Mouse (Mus musculus) forebrain, embryonic 14.5 days (tissue): ENCODE results near the gene Hpgd. TPM values are rescaled to one million over a fixed set of nuclear protein-coding genes. Genes with fewer than 3 reads are reported as not detected.
"Not testable (repeated sequence)": the region's sequence is repeated elsewhere in the genome, so short reads cannot be mapped to it uniquely, and the experiment has no call there.

ENCODE experiments used
- ATAC-seq: fragments of 200-750 bp; cut with Nextera tagmentation; 2 replicates; pipeline ENCODE4 v1.8.0; 2017; ENCODE audit warnings: mild to moderate bottlenecking, moderate library complexity
- DNase-seq: peaks from one replicate; pipeline ENCODE4 v3.0.0-alpha.2; 2015; ENCODE audit warnings: low spot score
- H3K27ac ChIP-seq: fragments of 300-500 bp; sonication (generic); 2 replicates; pipeline ENCODE4 v1.5.1; 2014; ENCODE audit warnings: low read depth, mild to moderate bottlenecking, control low read depth, low read length, moderate library complexity
- H3K27me3 ChIP-seq: fragments of 300-500 bp; sonication (generic); replicated peaks from 2 replicates; pipeline ENCODE4 v1.6.1; 2014; ENCODE audit warnings: low read length, control low read depth, mixed read lengths; ENCODE audit not compliant: control insufficient read depth, insufficient read depth
- H3K36me3 ChIP-seq: fragments of 300-500 bp; sonication (generic); 2 replicates; pipeline ENCODE4 v1.6.1; 2014; ENCODE audit warnings: low read length, control low read depth; ENCODE audit not compliant: control insufficient read depth, insufficient read depth
- H3K4me1 ChIP-seq: fragments of 300-500 bp; sonication (generic); 2 replicates; pipeline ENCODE4 v1.6.1; 2014; ENCODE audit warnings: antibody characterized with exemption, low read length, control low read depth; ENCODE audit not compliant: control insufficient read depth, insufficient read depth
- H3K4me2 ChIP-seq: fragments of 300-500 bp; sonication (generic); 2 replicates; pipeline ENCODE4 v1.6.1; 2014; ENCODE audit warnings: mild to moderate bottlenecking, control low read depth, low read length
- H3K4me3 ChIP-seq: fragments of 300-500 bp; sonication (generic); 2 replicates; pipeline ENCODE4 v1.5.1; 2014; ENCODE audit warnings: low read depth, low read length, control low read depth
- H3K9ac ChIP-seq: fragments of 300-500 bp; sonication (generic); 2 replicates; pipeline ENCODE4 v1.6.1; 2014; ENCODE audit warnings: mild to moderate bottlenecking, low read length, control low read depth, moderate library complexity
- H3K9me3 ChIP-seq: fragments of 300-500 bp; sonication (generic); replicated peaks from 2 replicates; pipeline ENCODE4 v1.6.1; 2016; ENCODE audit warnings: low read length, control low read depth, mixed read lengths; ENCODE audit not compliant: control insufficient read depth
- WGBS: fragments of 180-500 bp; shearing (Covaris S2); extraction: QIAGEN DNeasy Blood & Tissue Kit; methylation state at CpG from one replicate; pipeline ENCODE4 v1.1.7; 2014; 5-methylcytosine and 5-hydroxymethylcytosine counted together
- polyA plus RNA-seq: library from polyadenylated mRNA; unstranded; fragments of >200 nt; fragmentation: Nextera tagmentation; extraction: Ambion mirVana; gene quantifications from 2 replicates; pipeline ENCODE4 v1.2.1, GENCODE M21; 2014

Gene Hpgd
- polyA plus RNA-seq, 1 experiment from 2014 or later: 4.7 TPM

DNA sequence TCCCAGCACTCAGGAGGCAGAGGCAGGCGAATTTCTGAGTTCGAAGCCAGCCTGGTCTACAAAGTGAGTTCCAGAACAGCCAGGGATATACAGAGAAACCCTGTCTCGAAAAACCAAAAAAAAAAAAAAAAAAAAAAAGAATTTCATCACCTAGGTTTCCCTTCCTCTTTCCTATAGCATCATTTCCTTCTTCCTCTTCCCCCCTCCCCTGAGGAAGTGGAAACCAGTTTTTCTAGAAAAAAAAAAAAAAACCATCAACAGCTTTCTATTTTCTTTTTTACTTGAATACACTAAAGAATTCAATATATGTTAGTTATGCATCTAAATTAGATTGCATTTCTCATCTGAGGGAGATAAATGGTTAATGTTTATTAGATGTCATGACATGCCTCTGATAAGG lies 6.9 kb downstream of the Hpgd start:
- not testable (repeated sequence) for H3K9me3 ChIP-seq, H3K27ac ChIP-seq, H3K4me1 ChIP-seq, H3K36me3 ChIP-seq, DNase-seq, H3K9ac ChIP-seq, H3K4me2 ChIP-seq, ATAC-seq, H3K27me3 ChIP-seq, H3K4me3 ChIP-seq
- WGBS: 97% methylated on average over 3 of the region's 3 CpGs

DNA sequence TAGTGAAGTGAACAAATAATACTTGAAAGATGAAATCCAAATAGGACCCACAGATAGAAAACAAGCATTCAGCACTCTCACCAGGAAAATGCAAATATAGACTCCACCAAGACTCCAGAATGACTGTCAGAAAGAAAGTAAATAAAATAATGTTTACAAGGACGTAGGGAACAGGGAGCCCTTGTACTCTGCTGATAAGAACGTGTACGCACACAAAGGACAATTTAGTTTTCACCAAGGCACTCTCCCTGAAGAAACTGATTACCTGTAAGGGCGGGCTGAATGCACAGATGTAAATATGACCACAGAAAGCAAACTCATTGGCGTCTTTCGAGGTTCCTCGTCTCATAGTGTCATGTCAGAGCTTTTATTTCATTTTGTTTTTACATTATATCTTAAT lies 10.2 kb downstream of the Hpgd start:
- H3K27me3 ChIP-seq: no peaks in the 10 kb centered on the region
- WGBS: 83% methylated on average over 7 of the region's 7 CpGs
- H3K4me1 ChIP-seq: no peaks in the 10 kb centered on the region
- H3K36me3 ChIP-seq: no peaks in the 10 kb centered on the region
- H3K9ac ChIP-seq: no peak overlapping the region
- no peak overlapping the region for H3K4me3 ChIP-seq
- no peaks in the 10 kb centered on the region for H3K9me3 ChIP-seq
- DNase-seq (no peak), ATAC-seq (no peak)
- H3K27ac ChIP-seq: no peak overlapping the region
- H3K4me2 ChIP-seq: no peak overlapping the region

DNA sequence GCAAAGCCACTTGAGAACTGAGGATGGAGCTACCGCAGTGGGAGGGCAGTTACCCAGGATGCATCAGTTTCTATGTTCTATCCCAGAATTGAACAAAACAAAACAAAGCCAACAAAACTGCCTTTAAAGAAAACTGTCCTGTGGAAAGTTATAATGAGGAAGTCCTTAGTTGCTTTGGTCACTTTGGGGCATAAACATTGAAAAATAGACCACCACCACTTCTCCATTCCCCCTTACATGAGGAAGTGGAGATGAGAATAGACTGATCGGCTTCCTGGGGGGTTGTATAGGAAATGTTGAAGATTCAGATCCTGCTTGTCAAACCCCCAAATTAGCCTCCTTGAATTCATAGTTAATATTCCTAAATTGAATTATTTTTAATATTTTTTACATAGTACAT lies 19.2 kb downstream of the Hpgd start:
- Histone ChIP-seq H3K9me3 (no peaks in the 10 kb centered on the region), H3K27ac (no peak overlapping the region), H3K4me1 (no peaks in the 10 kb centered on the region), H3K27me3 (no peaks in the 10 kb centered on the region), H3K9ac (no peak overlapping the region), H3K36me3 (no peaks in the 10 kb centered on the region), H3K4me2 (no peak overlapping the region), H3K4me3 (no peak overlapping the region)
- DNase-seq: no peak
- 92% methylated on average over 2 of the region's 2 CpGs for WGBS
- ATAC-seq: no peak

DNA sequence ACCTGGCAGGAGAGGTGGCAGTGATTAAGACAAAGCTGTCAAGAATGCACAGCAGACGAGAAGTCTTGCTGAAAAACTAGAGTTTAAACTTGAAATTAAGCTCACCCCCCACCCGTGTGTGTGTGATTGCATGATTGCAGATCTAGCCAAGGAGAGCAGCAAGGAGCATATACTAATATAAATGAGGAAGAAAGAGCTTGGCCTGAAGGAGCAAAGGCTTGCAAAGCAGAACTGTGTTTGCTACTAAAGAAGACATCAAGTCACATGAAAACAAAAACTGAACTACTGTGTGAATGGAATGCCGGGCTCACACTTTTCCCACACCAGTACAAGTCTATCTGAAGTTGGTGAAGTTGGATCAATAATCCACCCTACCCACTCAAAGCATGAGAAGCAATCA lies 20.8 kb downstream of the Hpgd start:
- Histone ChIP-seq H3K36me3 (no peaks in the 10 kb centered on the region), H3K4me3 (no peak overlapping the region), H3K9ac (no peak overlapping the region), H3K27me3 (no peaks in the 10 kb centered on the region), H3K4me2 (no peak overlapping the region), H3K27ac (no peak overlapping the region), H3K4me1 (no peaks in the 10 kb centered on the region), H3K9me3 (no peaks in the 10 kb centered on the region)
- no peak for DNase-seq
- 90% methylated on average over 3 of the region's 3 CpGs for WGBS
- ATAC-seq: no peak

DNA sequence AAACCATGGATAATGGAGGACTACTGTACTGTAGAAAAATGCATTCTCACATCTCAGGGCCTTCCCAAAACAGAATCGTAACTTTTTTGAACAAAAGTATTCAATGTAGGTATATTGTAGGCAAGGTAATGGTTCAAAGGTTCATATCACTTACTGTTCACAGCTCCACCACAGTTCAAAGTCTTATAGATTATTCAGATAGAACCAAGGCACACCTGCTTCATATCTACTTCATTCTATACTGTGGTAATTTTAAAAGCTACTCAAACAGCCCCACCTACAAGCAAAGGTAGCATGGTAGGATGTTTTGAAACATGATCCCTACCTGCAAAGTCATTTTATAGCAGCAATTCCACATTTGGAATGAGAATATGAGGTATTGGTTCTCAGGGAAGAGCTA lies 28.9 kb downstream of the Hpgd start:
- no peak for ATAC-seq

DNA sequence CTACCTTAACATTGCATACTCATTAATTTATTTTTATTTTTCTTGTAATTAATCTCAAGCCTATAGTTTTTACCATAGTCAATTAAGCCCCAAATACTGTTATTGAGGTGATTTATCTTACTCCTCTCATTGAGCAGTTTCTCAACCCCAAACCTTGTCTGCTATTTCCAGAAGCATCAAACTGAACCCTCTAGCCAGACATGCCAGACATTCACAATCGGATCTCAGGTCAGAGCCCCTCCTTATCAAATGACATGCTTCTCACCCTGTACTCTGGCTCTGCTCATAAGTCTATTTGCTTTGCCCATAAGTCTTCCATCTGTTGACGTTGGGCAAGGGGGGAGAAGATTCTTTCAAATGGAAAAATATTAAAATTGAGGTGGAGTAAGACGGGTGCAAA lies 33.3 kb downstream of the Hpgd start:
- ATAC-seq: no peak
- Histone ChIP-seq H3K36me3 (no peaks in the 10 kb centered on the region), H3K9me3 (no peaks in the 10 kb centered on the region), H3K9ac (no peak overlapping the region), H3K4me3 (no peak overlapping the region), H3K27me3 (no peaks in the 10 kb centered on the region), H3K4me2 (no peak overlapping the region), H3K27ac (no peak overlapping the region), H3K4me1 (no peaks in the 10 kb centered on the region)
- no peak for DNase-seq
- 81% methylated on average over 3 of the region's 3 CpGs for WGBS

More for the DNA sequence above, 28.9 kb downstream of the Hpgd start:
- H3K27me3 ChIP-seq: no peaks in the 10 kb centered on the region
- no peak overlapping the region for H3K4me3 ChIP-seq
- H3K27ac ChIP-seq: no peak overlapping the region
- no peaks in the 10 kb centered on the region for H3K4me1 ChIP-seq
- no peak for DNase-seq
- H3K4me2 ChIP-seq: no peak overlapping the region
- H3K9ac ChIP-seq: no peak overlapping the region
- H3K36me3 ChIP-seq: no peaks in the 10 kb centered on the region
- 93% methylated on average over 1 of the region's 1 CpGs for WGBS
- no peaks in the 10 kb centered on the region for H3K9me3 ChIP-seq

DNA sequence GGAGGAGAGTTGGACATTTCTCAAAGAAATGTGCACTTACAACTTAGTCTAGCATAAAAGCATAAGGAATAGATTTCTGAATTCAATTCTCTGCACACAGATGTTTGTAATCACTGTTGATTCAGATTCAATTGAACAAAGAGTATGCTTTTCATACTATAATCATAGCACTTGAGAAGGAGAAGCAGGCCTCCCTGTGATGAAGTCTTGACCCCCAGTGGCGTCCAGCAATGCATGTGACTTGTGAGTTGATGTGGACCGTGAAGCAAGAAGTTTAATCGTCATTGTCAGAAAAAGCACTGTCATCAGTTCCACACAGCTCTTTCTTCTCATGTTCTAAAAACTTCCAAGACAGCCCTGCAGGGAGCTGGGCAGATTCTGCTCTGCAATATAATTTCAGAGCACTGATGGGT lies 33.8 kb downstream of the Hpgd start:
- no peak for DNase-seq
- Histone ChIP-seq H3K9ac (no peak overlapping the region), H3K27me3 (no peaks in the 10 kb centered on the region), H3K36me3 (no peaks in the 10 kb centered on the region), H3K4me3 (no peak overlapping the region), H3K27ac (no peak overlapping the region), H3K4me2 (no peak overlapping the region), H3K4me1 (no peaks in the 10 kb centered on the region), H3K9me3 (no peaks in the 10 kb centered on the region)
- 81% methylated on average over 3 of the region's 3 CpGs for WGBS
- ATAC-seq: no peak

DNA sequence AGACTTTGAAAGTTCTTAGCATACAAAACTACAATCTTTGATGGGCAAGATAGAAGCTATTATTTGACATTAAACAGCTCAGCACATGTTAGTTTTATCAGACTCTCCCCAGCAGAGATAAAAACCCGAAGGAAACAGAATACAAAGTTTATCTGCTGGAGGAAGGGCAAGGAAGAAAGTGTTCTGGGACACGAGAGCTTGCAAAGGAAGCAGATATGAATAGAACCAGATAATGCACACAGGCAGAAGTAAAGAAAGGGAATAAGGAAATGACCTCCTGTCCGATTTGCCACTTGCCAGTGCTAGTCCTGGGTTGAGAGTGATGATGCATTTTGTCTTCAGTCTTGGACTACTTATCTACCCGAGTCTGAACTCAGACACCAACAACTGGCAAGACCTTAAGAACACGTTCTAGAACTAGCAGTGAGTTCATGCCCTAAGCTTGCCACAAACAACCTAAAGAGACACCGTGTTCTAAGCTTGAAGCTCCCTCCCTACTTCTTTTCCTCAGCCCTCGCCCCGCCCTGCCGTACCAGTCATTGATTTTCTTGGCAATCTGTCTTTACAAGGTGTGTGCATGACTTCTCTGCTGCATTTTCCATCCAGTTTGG lies 41.1 kb downstream of the Hpgd start:
- no peak overlapping the region for H3K4me2 ChIP-seq
- DNase-seq: no peak
- no peak overlapping the region for H3K9ac ChIP-seq
- no peak for ATAC-seq
- 84% methylated on average over 9 of the region's 9 CpGs for WGBS
- H3K36me3 ChIP-seq: no peaks in the 10 kb centered on the region
- no peaks in the 10 kb centered on the region for H3K27me3 ChIP-seq
- H3K27ac ChIP-seq: no peak overlapping the region
- H3K4me3 ChIP-seq: no peak overlapping the region
- no peaks in the 10 kb centered on the region for H3K9me3 ChIP-seq
- H3K4me1 ChIP-seq: no peaks in the 10 kb centered on the region

DNA sequence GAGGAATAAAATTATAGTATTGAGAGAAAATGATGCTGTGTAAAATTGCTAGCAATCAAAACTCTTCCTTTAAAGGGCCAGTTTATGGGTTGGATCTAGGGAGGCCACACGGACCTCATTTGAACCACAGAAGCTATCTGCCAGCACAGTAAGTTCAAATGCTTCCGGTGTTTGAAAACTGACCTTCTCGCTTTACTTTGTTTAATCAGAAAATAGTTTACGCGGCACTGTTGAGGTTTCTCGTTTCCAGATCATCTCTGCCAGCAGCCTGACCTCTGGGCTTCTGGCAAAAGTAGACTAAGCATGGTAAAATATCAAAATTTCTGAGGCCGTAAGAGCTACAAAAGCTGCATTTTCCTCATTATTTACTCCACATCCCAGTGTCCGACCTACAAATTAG lies 42.4 kb downstream of the Hpgd start:
- H3K4me2 ChIP-seq: no peak overlapping the region
- no peaks in the 10 kb centered on the region for H3K36me3 ChIP-seq
- no peak overlapping the region for H3K9ac ChIP-seq
- H3K27me3 ChIP-seq: no peaks in the 10 kb centered on the region
- H3K9me3 ChIP-seq: no peaks in the 10 kb centered on the region
- H3K27ac ChIP-seq: no peak overlapping the region
- H3K4me3 ChIP-seq: no peak overlapping the region
- DNase-seq (no peak), ATAC-seq (no peak)
- WGBS: 92% methylated on average over 8 of the region's 8 CpGs
- no peaks in the 10 kb centered on the region for H3K4me1 ChIP-seq
